Mouse (Mus musculus): ENCODE measurements around the gene Slc30a2. TPM values are rescaled to one million over a fixed set of nuclear protein-coding genes. Genes with fewer than 3 reads are reported as not detected.

Gene Slc30a2
- polyA plus RNA-seq, 1 experiment from 2014 or later: not detected

GRCm38 (mm10) chr4:134397121-134397520 is 54.1 kb downstream of the Slc30a2 start:
- Histone ChIP-seq H3K27ac (peak overlapping the region; percentile 71), H3K36me3 (no peaks in the 10 kb centered on the region), H3K27me3 (ENCODE audit: low read depth, poor library complexity, severe bottlenecking) (no peaks in the 10 kb centered on the region), H3K4me3 (peak overlapping the region; percentile 57), H3K9me3 (replicated peaks) (no peaks in the 10 kb centered on the region), H3K4me1 (peaks cover 48% of the 10 kb centered on the region)
- DNase-seq (ENCODE audit: low spot score): no peak
- WGBS: 53% methylated on average over 7 of the region's 7 CpGs

DNA sequence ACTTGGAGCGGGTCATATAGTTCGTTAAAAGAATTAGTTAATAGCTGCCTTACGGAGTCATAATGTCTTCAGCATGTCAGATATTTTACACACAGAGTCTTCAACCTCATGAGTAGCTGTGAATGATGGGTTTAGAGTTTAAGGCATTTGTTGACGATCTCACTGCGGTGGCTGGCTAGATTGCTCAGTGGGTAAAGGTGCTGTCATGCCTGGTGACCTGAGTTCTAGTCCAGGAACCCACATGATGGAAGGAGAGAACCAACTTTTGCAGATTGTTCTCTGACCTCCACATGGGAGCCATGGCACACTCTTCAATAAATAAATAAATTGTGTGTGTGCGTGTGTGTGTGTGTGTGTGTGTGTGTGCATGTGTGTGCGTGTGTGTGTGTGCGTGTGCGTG is 54.8 kb downstream of the Slc30a2 start:
- no peaks in the 10 kb centered on the region for H3K36me3 ChIP-seq
- no peaks in the 10 kb centered on the region for H3K27me3 ChIP-seq (ENCODE audit: low read depth, poor library complexity, severe bottlenecking)
- DNase-seq (ENCODE audit: low spot score): no peak
- no peak overlapping the region for H3K4me3 ChIP-seq
- WGBS: 88% methylated on average over 9 of the region's 9 CpGs
- no peaks in the 10 kb centered on the region for H3K9me3 ChIP-seq (replicated peaks)
- H3K4me1 ChIP-seq: peaks cover 45% of the 10 kb centered on the region
- H3K27ac ChIP-seq: no peak overlapping the region

DNA sequence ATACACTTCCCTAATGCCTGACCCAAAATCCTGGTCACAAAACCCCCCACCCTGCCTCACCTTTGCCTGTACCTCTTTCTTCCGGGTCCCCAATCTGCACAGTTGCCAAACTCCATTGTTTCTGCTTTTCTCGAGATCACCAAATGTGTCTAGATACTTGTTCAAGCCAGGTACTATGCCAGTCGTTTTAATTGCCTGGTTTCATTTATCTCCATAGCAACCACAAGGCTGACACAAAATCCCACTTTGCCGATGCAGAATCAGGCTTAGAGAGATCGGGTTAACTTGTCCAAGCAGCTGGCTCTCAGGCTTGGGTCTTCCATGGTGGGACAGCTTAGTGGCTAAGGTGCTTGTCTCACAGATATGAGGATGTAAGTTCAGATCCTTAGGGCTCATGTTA is 57.2 kb downstream of the Slc30a2 start:
- Histone ChIP-seq H3K27ac (no peak overlapping the region), H3K36me3 (0 out of 2 replicates have a peak, but pooled peaks cover 2% of the 10 kb centered on the region), H3K27me3 (ENCODE audit: low read depth, poor library complexity, severe bottlenecking) (no peaks in the 10 kb centered on the region), H3K4me3 (no peak overlapping the region), H3K4me1 (peaks cover 42% of the 10 kb centered on the region), H3K9me3 (replicated peaks) (no peaks in the 10 kb centered on the region)
- 40% methylated on average over 5 of the region's 5 CpGs for WGBS
- DNase-seq (ENCODE audit: low spot score): no peak

GRCm38 (mm10) chr4:134401181-134401661 is 58.2 kb downstream of the Slc30a2 start:
- Histone ChIP-seq H3K36me3 (0 out of 2 replicates have a peak, but pooled peaks cover 2% of the 10 kb centered on the region), H3K27me3 (ENCODE audit: low read depth, poor library complexity, severe bottlenecking) (no peaks in the 10 kb centered on the region), H3K27ac (peak overlapping the region; percentile 72), H3K4me1 (peaks cover 42% of the 10 kb centered on the region), H3K9me3 (replicated peaks) (no peaks in the 10 kb centered on the region), H3K4me3 (peak overlapping the region; percentile 50)
- WGBS: 14% methylated on average over 19 of the region's 19 CpGs
- DNase-seq (ENCODE audit: low spot score): peak; percentile 71

GRCm38 (mm10) chr4:134401856-134402570 is 59.0 kb downstream of the Slc30a2 start:
- WGBS: 69% methylated on average over 16 of the region's 16 CpGs
- Histone ChIP-seq H3K36me3 (0 out of 2 replicates have a peak, but pooled peaks cover 2% of the 10 kb centered on the region), H3K27me3 (ENCODE audit: low read depth, poor library complexity, severe bottlenecking) (no peaks in the 10 kb centered on the region), H3K4me3 (peak overlapping the region; percentile 50; the same call in 1 of the 2 replicates), H3K9me3 (replicated peaks) (no peaks in the 10 kb centered on the region), H3K27ac (no peak overlapping the region; the same call in 1 of the 2 replicates), H3K4me1 (peaks cover 35% of the 10 kb centered on the region)
- no peak for DNase-seq (ENCODE audit: low spot score)

- Histone ChIP-seq H3K27me3 (ENCODE audit: low read depth, poor library complexity, severe bottlenecking) (no peaks in the 10 kb centered on the region), H3K4me1 (peaks cover 29% of the 10 kb centered on the region), H3K9me3 (replicated peaks) (no peaks in the 10 kb centered on the region), H3K27ac (no peak overlapping the region), H3K4me3 (no peak overlapping the region), H3K36me3 (0 out of 2 replicates have a peak, but pooled peaks cover 2% of the 10 kb centered on the region)
- WGBS: 80% methylated on average over 16 of the region's 16 CpGs
- DNase-seq (ENCODE audit: low spot score): no peak
Observed at GRCm38 (mm10) chr4:134402571-134403262, 59.7 kb downstream of the Slc30a2 start.

GRCm38 (mm10) chr4:134403721-134404120 is 60.7 kb downstream of the Slc30a2 start:
- no peaks in the 10 kb centered on the region for H3K9me3 ChIP-seq (replicated peaks)
- no peaks in the 10 kb centered on the region for H3K27me3 ChIP-seq (ENCODE audit: low read depth, poor library complexity, severe bottlenecking)
- 70% methylated on average over 7 of the region's 7 CpGs for WGBS
- peaks cover 31% of the 10 kb centered on the region for H3K4me1 ChIP-seq
- H3K27ac ChIP-seq: no peak overlapping the region
- 0 out of 2 replicates have a peak, but pooled peaks cover 2% of the 10 kb centered on the region for H3K36me3 ChIP-seq
- DNase-seq (ENCODE audit: low spot score): no peak
- H3K4me3 ChIP-seq: no peak overlapping the region

Other genes starting within 250 kb of the Slc30a2 start
- gene Cd52, start 248.1 kb upstream of the Slc30a2 start, polyA plus RNA-seq (2016; fragmentation: Nextera tagmentation; extraction: Ambion mirVana): 2.4 and 3.9 TPM in 2 replicates
- gene Ubxn11, start 240.6 kb upstream of the Slc30a2 start, polyA plus RNA-seq (2016; fragmentation: Nextera tagmentation; extraction: Ambion mirVana): 5.1 and 6.5 TPM in 2 replicates
- gene Sh3bgrl3, start 214.4 kb upstream of the Slc30a2 start, polyA plus RNA-seq (2016; fragmentation: Nextera tagmentation; extraction: Ambion mirVana): 280 and 308 TPM in 2 replicates
- gene Cep85, start 156.1 kb upstream of the Slc30a2 start, polyA plus RNA-seq (2016; fragmentation: Nextera tagmentation; extraction: Ambion mirVana): 27.1 and 29.1 TPM in 2 replicates
- not detected in 2 replicates for gene Gm7534, start 140.2 kb upstream of the Slc30a2 start, polyA plus RNA-seq (2016; fragmentation: Nextera tagmentation; extraction: Ambion mirVana)
- not detected in 2 replicates for gene Catsper4, start 115.8 kb upstream of the Slc30a2 start, polyA plus RNA-seq (2016; fragmentation: Nextera tagmentation; extraction: Ambion mirVana)
- 0.76 and 1.1 TPM in 2 replicates for gene Cnksr1, start 104.8 kb upstream of the Slc30a2 start, polyA plus RNA-seq (2016; fragmentation: Nextera tagmentation; extraction: Ambion mirVana)
- gene E130218I03Rik, start 99.5 kb upstream of the Slc30a2 start, polyA plus RNA-seq (2016; fragmentation: Nextera tagmentation; extraction: Ambion mirVana): 0.60 and 0.79 TPM in 2 replicates
- gene Zfp593, start 97.6 kb upstream of the Slc30a2 start, polyA plus RNA-seq (2016; fragmentation: Nextera tagmentation; extraction: Ambion mirVana): 19.0 and 23.5 TPM in 2 replicates
- not detected in 2 replicates for gene Gm30191, start 96.2 kb upstream of the Slc30a2 start, polyA plus RNA-seq (2016; fragmentation: Nextera tagmentation; extraction: Ambion mirVana)
- 9.2 and 10.9 TPM in 2 replicates for gene Grrp1, start 89.1 kb upstream of the Slc30a2 start, polyA plus RNA-seq (2016; fragmentation: Nextera tagmentation; extraction: Ambion mirVana)
- 13.9 and 19.6 TPM in 2 replicates for gene Pdik1l, start 55.3 kb upstream of the Slc30a2 start, polyA plus RNA-seq (2016; fragmentation: Nextera tagmentation; extraction: Ambion mirVana)
- 0.30 and 0.95 TPM in 2 replicates for gene Trim63, start 28.1 kb upstream of the Slc30a2 start, polyA plus RNA-seq (2016; fragmentation: Nextera tagmentation; extraction: Ambion mirVana)
- gene Extl1, start 40.7 kb downstream of the Slc30a2 start, polyA plus RNA-seq (2016; fragmentation: Nextera tagmentation; extraction: Ambion mirVana): 0.44 and 0.75 TPM in 2 replicates
- 8.1 and 8.6 TPM in 2 replicates for gene Pafah2, start 53.1 kb downstream of the Slc30a2 start, polyA plus RNA-seq (2016; fragmentation: Nextera tagmentation; extraction: Ambion mirVana)
- 1,855 and 1,993 TPM in 2 replicates for gene Stmn1, start 125.1 kb downstream of the Slc30a2 start, polyA plus RNA-seq (2016; fragmentation: Nextera tagmentation; extraction: Ambion mirVana)
- gene Paqr7, start 153.5 kb downstream of the Slc30a2 start, polyA plus RNA-seq (2016; fragmentation: Nextera tagmentation; extraction: Ambion mirVana): 1.2 TPM in 2 replicates
- gene Aunip, start 167.8 kb downstream of the Slc30a2 start, polyA plus RNA-seq (2016; fragmentation: Nextera tagmentation; extraction: Ambion mirVana): 21.9 and 29.6 TPM in 2 replicates
- 104 and 109 TPM in 2 replicates for gene Mtfr1l, start 192.2 kb downstream of the Slc30a2 start, polyA plus RNA-seq (2016; fragmentation: Nextera tagmentation; extraction: Ambion mirVana)
- gene Selenon, start 209.0 kb downstream of the Slc30a2 start, polyA plus RNA-seq (2016; fragmentation: Nextera tagmentation; extraction: Ambion mirVana): 10.9 and 13.4 TPM in 2 replicates